Mouse (Mus musculus) stomach, embryonic 15.5 days (tissue): Measurements from ENCODE around the gene Tbxas1. TPM values are rescaled to one million over a fixed set of nuclear protein-coding genes. Genes with fewer than 3 reads are reported as not detected.

Experiments used
- ATAC-seq: fragments of 200-750 bp; cut with Nextera tagmentation; 2 replicates; pipeline ENCODE4 v1.8.0; 2017; ENCODE audit warnings: low read depth, moderate number of reproducible peaks, moderate TSS enrichment; ENCODE audit not compliant: insufficient read depth, low FRiP score
- H3K27ac ChIP-seq: fragments of 300-500 bp; sonication (generic); 2 replicates; pipeline ENCODE4 v1.5.1; 2015; ENCODE audit warnings: mild to moderate bottlenecking, inconsistent platforms
- H3K27me3 ChIP-seq: fragments of 300-500 bp; sonication (generic); replicated peaks from 2 replicates; pipeline ENCODE4 v1.6.1; 2015; ENCODE audit warnings: inconsistent platforms
- H3K36me3 ChIP-seq: fragments of 300-500 bp; sonication (generic); 2 replicates; pipeline ENCODE4 v1.6.1; 2015; ENCODE audit warnings: inconsistent platforms
- H3K4me1 ChIP-seq: fragments of 300-500 bp; sonication (generic); 2 replicates; pipeline ENCODE4 v1.6.1; 2015; ENCODE audit warnings: inconsistent platforms
- H3K4me2 ChIP-seq: fragments of 300-500 bp; sonication (generic); 2 replicates; pipeline ENCODE4 v1.6.1; 2015; ENCODE audit warnings: mild to moderate bottlenecking, inconsistent platforms
- H3K4me3 ChIP-seq: fragments of 300-500 bp; sonication (generic); replicated peaks from 2 replicates; pipeline ENCODE4 v1.5.1; 2015; ENCODE audit warnings: inconsistent platforms
- H3K9ac ChIP-seq: fragments of 300-500 bp; sonication (generic); 2 replicates; pipeline ENCODE4 v1.6.1; 2015; ENCODE audit warnings: inconsistent platforms
- H3K9me3 ChIP-seq: fragments of 300-500 bp; sonication (generic); 2 replicates; pipeline ENCODE4 v1.6.1; 2016; ENCODE audit warnings: inconsistent platforms
- WGBS: fragments of 180-500 bp; shearing (Covaris S2); methylation state at CpG from one replicate; pipeline ENCODE4 v1.1.7; 2015; 5-methylcytosine and 5-hydroxymethylcytosine counted together
- polyA plus RNA-seq: library from polyadenylated mRNA; unstranded; fragments of >200 nt; fragmentation: Nextera tagmentation; extraction: Ambion mirVana; gene quantifications from 2 replicates; pipeline ENCODE4 v1.2.1, GENCODE M21; 2015

Gene Tbxas1
- polyA plus RNA-seq, 1 experiment from 2014 or later = 3.4 TPM

- 67% methylated on average over 1 of the region's 1 CpGs for WGBS
- no peak for ATAC-seq
- H3K27me3 ChIP-seq = no peaks in the 10 kb centered on the region
- H3K36me3 ChIP-seq = no peaks in the 10 kb centered on the region
- H3K4me2 ChIP-seq = no peak overlapping the region
- H3K27ac ChIP-seq = no peak overlapping the region
- no peak overlapping the region for H3K4me3 ChIP-seq
- H3K9me3 ChIP-seq = no peaks in the 10 kb centered on the region
- H3K9ac ChIP-seq = no peak overlapping the region
- H3K4me1 ChIP-seq = peaks cover 3% of the 10 kb centered on the region; the same call in 1 of the 2 replicates
Observed at GRCm38 (mm10) chr6:38840780-38841179, 34.4 kb upstream of the Tbxas1 start.

- Histone ChIP-seq H3K27me3 (no peaks in the 10 kb centered on the region), H3K9me3 (no peaks in the 10 kb centered on the region), H3K4me2 (no peak overlapping the region), H3K9ac (no peak overlapping the region), H3K27ac (no peak overlapping the region), H3K36me3 (no peaks in the 10 kb centered on the region), H3K4me3 (no peak overlapping the region), H3K4me1 (peaks cover 10% of the 10 kb centered on the region)
- ATAC-seq = no peak
- WGBS = 79% methylated on average over 3 of the region's 3 CpGs
Observed at GRCm38 (mm10) chr6:38841551-38841950, 33.7 kb upstream of the Tbxas1 start.

DNA sequence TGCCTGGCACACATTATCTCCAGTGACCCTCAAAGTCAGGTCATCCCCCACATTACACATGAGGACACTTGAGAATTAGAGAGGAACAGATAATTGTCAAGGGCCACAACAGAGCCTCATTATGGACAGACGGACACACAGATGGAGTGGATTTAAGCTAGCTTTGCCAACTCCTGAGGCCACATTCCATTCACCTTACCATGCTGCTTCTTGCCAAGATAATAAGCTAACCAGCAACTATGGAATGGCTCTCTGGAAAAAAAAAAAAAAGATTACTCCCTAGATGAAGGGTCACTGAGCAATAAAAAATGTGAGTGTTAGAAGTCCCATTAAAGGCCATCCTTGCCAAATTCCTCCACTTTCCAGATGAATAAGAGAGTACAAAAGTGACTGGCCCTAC lies 30.1 kb upstream of the Tbxas1 start:
- Histone ChIP-seq H3K27ac (no peak overlapping the region), H3K9ac (no peak overlapping the region), H3K27me3 (no peaks in the 10 kb centered on the region), H3K9me3 (no peaks in the 10 kb centered on the region), H3K4me1 (peaks cover 25% of the 10 kb centered on the region), H3K4me2 (no peak overlapping the region), H3K36me3 (no peaks in the 10 kb centered on the region), H3K4me3 (no peak overlapping the region)
- WGBS = 74% methylated on average over 1 of the region's 1 CpGs
- ATAC-seq = no peak

DNA sequence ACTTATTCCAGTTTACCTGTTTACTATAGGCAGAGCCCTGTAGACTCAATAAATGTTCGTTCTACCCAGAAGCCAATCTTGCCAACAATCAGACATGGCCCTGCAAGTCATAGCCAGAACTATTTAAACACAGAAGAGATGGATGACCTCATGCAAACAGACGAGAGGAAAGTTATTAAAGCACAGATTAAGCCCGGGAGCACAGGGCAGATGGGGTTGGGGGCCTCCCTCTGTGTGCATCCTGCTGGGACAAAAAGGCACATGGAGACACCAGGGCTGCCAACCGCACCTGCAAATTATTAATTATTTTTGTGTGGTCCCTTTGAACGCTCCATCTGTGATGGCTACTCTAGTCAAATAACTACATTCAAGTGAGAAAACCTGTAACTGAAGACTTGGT lies 29.3 kb upstream of the Tbxas1 start:
- Histone ChIP-seq H3K9ac (no peak overlapping the region), H3K9me3 (no peaks in the 10 kb centered on the region), H3K27ac (no peak overlapping the region), H3K4me1 (peaks cover 25% of the 10 kb centered on the region), H3K4me2 (no peak overlapping the region), H3K4me3 (no peak overlapping the region), H3K36me3 (no peaks in the 10 kb centered on the region), H3K27me3 (no peaks in the 10 kb centered on the region)
- WGBS = 42% methylated on average over 5 of the region's 5 CpGs
- ATAC-seq = no peak

- no peak overlapping the region for H3K9ac ChIP-seq
- no peak overlapping the region for H3K27ac ChIP-seq
- H3K36me3 ChIP-seq = no peaks in the 10 kb centered on the region
- H3K4me2 ChIP-seq = no peak overlapping the region
- no peaks in the 10 kb centered on the region for H3K9me3 ChIP-seq
- WGBS = 58% methylated on average over 6 of the region's 6 CpGs
- no peak overlapping the region for H3K4me3 ChIP-seq
- ATAC-seq = no peak
- peaks cover 25% of the 10 kb centered on the region for H3K4me1 ChIP-seq
- no peaks in the 10 kb centered on the region for H3K27me3 ChIP-seq
Observed at GRCm38 (mm10) chr6:38846330-38847195, 28.6 kb upstream of the Tbxas1 start.

GRCm38 (mm10) chr6:38847447-38847846 lies 27.8 kb upstream of the Tbxas1 start:
- H3K4me3 ChIP-seq = no peak overlapping the region
- H3K4me1 ChIP-seq = peaks cover 27% of the 10 kb centered on the region
- ATAC-seq = no peak
- WGBS = 55% methylated on average over 1 of the region's 1 CpGs
- no peaks in the 10 kb centered on the region for H3K27me3 ChIP-seq
- H3K4me2 ChIP-seq = no peak overlapping the region
- H3K9ac ChIP-seq = no peak overlapping the region
- no peak overlapping the region for H3K27ac ChIP-seq
- H3K36me3 ChIP-seq = no peaks in the 10 kb centered on the region
- no peaks in the 10 kb centered on the region for H3K9me3 ChIP-seq

DNA sequence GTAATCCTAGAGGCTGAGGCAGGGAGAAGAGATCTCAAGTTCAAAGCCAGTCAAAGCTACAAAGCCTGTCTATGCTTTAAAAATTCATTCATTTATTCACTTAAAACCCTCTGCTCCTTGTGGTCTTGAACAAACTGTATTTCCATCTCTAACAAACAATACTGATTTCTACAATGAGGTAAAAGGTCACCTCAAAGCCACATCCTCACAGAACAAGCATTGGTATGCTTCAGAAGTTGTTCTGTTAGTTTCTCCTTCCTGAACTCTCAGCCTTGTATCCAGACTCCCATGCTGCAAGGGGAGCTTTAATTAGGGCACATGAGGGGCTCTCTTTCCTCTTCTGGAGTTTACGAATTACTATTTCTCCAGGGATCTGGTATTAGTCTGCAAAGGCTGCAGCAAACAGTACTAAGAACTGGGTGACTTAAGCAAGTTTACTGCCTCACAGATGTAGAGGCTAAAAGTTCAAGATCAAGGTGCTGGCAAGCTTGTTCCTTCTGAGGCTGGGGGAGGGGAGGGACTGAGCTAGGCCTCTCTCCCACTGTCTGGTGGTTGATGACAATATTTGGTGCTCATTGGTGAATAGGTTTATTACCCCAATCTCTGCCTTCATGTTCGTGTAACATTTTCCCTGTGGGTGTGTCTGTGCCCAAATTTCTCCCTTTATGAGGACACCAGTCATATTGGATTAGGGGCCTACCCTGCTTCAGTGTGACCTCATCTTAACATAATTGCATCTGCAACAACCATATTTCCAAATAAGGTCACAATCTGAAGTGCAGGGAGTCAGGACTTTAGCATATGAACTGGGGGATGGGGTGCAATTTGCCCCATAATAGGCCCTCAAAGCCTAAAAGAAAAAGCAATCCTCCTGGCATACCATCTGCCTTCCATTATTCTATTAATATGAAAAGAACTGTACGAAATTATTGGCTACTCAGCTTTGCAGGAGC lies 27.0 kb upstream of the Tbxas1 start:
- H3K27me3 ChIP-seq = no peaks in the 10 kb centered on the region
- no peak overlapping the region for H3K9ac ChIP-seq
- 56% methylated on average over 3 of the region's 3 CpGs for WGBS
- H3K27ac ChIP-seq = no peak overlapping the region
- H3K4me3 ChIP-seq = no peak overlapping the region
- H3K9me3 ChIP-seq = no peaks in the 10 kb centered on the region
- H3K36me3 ChIP-seq = no peaks in the 10 kb centered on the region
- no peak for ATAC-seq
- H3K4me2 ChIP-seq = no peak overlapping the region
- H3K4me1 ChIP-seq = peaks cover 32% of the 10 kb centered on the region

GRCm38 (mm10) chr6:38850715-38851259 lies 24.4 kb upstream of the Tbxas1 start:
- 89% methylated on average over 6 of the region's 6 CpGs for WGBS
- H3K9ac ChIP-seq = no peak overlapping the region
- H3K4me2 ChIP-seq = no peak overlapping the region
- no peak for ATAC-seq
- no peak overlapping the region for H3K27ac ChIP-seq
- peaks cover 29% of the 10 kb centered on the region for H3K4me1 ChIP-seq
- H3K27me3 ChIP-seq = no peaks in the 10 kb centered on the region
- H3K36me3 ChIP-seq = no peaks in the 10 kb centered on the region
- H3K9me3 ChIP-seq = no peaks in the 10 kb centered on the region
- H3K4me3 ChIP-seq = no peak overlapping the region

DNA sequence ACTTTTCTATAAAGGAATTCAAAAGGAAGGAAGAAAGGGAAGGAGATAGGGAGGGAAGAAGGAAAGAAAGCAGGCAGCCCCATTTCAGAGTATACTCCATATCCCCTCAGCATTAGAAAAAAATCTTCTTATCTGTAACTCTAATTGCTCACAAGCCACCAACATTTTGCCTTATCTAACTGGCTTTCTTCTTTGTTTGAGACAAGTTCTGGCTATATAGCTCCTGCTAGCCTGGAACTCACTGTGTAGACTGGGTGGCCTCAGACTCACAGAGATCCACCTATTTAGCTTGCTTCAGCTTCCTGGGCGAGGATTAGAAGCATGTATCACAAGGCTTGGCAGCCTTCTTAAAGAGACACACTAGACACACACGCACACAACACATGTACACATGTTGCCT lies 23.5 kb upstream of the Tbxas1 start:
- H3K4me3 ChIP-seq = no peak overlapping the region
- no peak overlapping the region for H3K4me2 ChIP-seq
- no peaks in the 10 kb centered on the region for H3K27me3 ChIP-seq
- ATAC-seq = no peak
- no peak overlapping the region for H3K9ac ChIP-seq
- H3K4me1 ChIP-seq = peaks cover 21% of the 10 kb centered on the region
- H3K36me3 ChIP-seq = no peaks in the 10 kb centered on the region
- WGBS = 76% methylated on average over 2 of the region's 2 CpGs
- no peak overlapping the region for H3K27ac ChIP-seq
- no peaks in the 10 kb centered on the region for H3K9me3 ChIP-seq

DNA sequence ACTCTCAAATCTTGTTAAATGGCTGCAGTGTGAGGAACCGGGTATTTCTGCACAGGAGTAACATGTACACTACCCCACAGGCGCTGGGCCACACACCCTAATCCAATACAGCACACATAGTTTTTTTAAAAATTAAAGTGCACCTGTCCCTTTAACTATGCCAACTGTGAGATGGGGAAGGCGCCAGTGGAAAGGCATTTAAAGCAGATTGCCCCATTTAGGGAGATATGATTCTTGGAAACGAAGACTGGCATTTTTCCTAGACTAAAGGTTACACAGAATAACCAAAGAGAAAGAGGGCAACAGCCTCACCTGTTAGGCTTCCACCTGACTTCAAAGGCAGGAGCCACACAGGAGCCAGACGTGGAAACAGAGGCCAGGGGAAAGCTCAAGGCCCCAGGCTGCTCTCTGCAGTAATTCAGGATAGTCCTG lies 21.6 kb upstream of the Tbxas1 start:
- no peaks in the 10 kb centered on the region for H3K9me3 ChIP-seq
- no peak overlapping the region for H3K4me3 ChIP-seq
- no peaks in the 10 kb centered on the region for H3K27me3 ChIP-seq
- no peak for ATAC-seq
- no peak overlapping the region for H3K27ac ChIP-seq
- no peak overlapping the region for H3K9ac ChIP-seq
- H3K4me2 ChIP-seq = no peak overlapping the region
- H3K36me3 ChIP-seq = no peaks in the 10 kb centered on the region
- peaks cover 7% of the 10 kb centered on the region for H3K4me1 ChIP-seq
- WGBS = 70% methylated on average over 5 of the region's 5 CpGs

DNA sequence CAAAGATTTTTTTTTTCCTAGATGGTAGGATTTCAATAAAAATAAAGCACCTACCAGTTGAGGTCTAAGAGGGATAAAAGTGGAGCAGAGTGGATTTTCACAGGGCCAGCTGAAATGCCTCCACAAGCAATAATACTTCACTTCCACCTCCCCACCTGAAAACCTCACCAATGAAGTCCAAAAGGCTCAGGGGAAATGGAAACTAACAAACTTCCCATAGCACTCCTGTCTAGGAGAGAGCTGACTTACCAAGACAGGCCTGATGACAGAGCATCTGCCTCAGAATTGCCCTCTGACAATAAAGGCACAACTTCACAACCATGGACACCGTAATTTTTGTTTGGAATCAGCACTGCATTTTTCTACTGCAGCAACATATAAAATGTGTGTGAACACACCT lies 15.4 kb upstream of the Tbxas1 start:
- Histone ChIP-seq H3K27me3 (no peaks in the 10 kb centered on the region), H3K4me2 (no peak overlapping the region), H3K9ac (no peak overlapping the region), H3K4me1 (peaks cover 3% of the 10 kb centered on the region; the same call in 1 of the 2 replicates), H3K36me3 (no peaks in the 10 kb centered on the region), H3K9me3 (no peaks in the 10 kb centered on the region), H3K27ac (no peak overlapping the region), H3K4me3 (no peak overlapping the region)
- 84% methylated on average over 1 of the region's 1 CpGs for WGBS
- ATAC-seq = no peak

DNA sequence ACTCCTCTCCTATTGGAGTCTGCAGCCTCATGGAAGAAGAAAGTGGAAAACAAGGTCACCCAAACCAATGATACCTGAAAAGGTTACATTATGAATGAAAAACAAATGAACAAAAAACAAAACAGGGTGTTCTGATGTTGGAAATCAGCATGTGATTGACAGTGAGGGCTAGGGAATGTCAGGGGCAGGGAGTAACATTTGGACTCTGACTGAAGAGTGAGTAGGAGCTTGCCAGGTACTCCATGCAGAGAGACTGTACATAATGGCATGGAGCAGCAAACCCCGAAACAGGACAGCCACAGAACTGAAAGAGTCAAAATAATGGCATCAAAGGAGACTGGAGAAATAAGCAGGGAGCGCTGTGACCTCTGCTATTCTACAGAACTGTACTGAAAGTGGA lies 14.9 kb upstream of the Tbxas1 start:
- no peak overlapping the region for H3K4me2 ChIP-seq

More for the DNA sequence above, 14.9 kb upstream of the Tbxas1 start:
- Histone ChIP-seq H3K9me3 (no peaks in the 10 kb centered on the region), H3K4me3 (no peak overlapping the region), H3K36me3 (no peaks in the 10 kb centered on the region), H3K4me1 (peaks cover 6% of the 10 kb centered on the region), H3K9ac (no peak overlapping the region), H3K27me3 (no peaks in the 10 kb centered on the region), H3K27ac (no peak overlapping the region)
- 89% methylated on average over 2 of the region's 2 CpGs for WGBS
- ATAC-seq = no peak
